Mouse (Mus musculus) hindbrain, postnatal 0 days (tissue): ENCODE measurements at regions not wholly inside any gene's neighbourhood (a gene's known extent, or its start where the extent isn't known, plus 50 kb on each side); places are given as distances from the start of the nearest gene placed in this dataset.

Source experiments
- ATAC-seq: fragments of 200-750 bp; cut with Nextera tagmentation; 2 replicates; pipeline ENCODE4 v1.8.0; 2017; ENCODE audit warnings: mild to moderate bottlenecking, moderate TSS enrichment, moderate library complexity
- DNase-seq: peaks from one replicate; pipeline ENCODE4 v3.0.0-alpha.2; 2015; ENCODE audit warnings: low spot score
- H3K27ac ChIP-seq: fragments of 300-500 bp; sonication (generic); 2 replicates; pipeline ENCODE4 v1.5.1; 2014; ENCODE audit warnings: mild to moderate bottlenecking
- H3K27me3 ChIP-seq: fragments of 300-500 bp; sonication (generic); 2 replicates; pipeline ENCODE4 v1.6.1; 2014; ENCODE audit warnings: low read length, mixed read lengths; ENCODE audit not compliant: insufficient read depth
- H3K36me3 ChIP-seq: fragments of 300-500 bp; sonication (generic); 2 replicates; pipeline ENCODE4 v1.6.1; 2014; ENCODE audit warnings: low read length, mixed read lengths; ENCODE audit not compliant: insufficient read depth
- H3K4me1 ChIP-seq: fragments of 300-500 bp; sonication (generic); 2 replicates; pipeline ENCODE4 v1.6.1; 2014; ENCODE audit warnings: antibody characterized with exemption, low read length, mixed read lengths; ENCODE audit not compliant: insufficient read depth
- H3K4me2 ChIP-seq: fragments of 300-500 bp; sonication (generic); 2 replicates; pipeline ENCODE4 v1.6.1; 2014; ENCODE audit warnings: low read depth, mild to moderate bottlenecking, low read length, moderate library complexity, mixed read lengths
- H3K4me3 ChIP-seq: fragments of 300-500 bp; sonication (generic); 2 replicates; pipeline ENCODE4 v1.5.1; 2014; ENCODE audit warnings: low read length
- H3K9ac ChIP-seq: fragments of 300-500 bp; sonication (generic); replicated peaks from 2 replicates; pipeline ENCODE4 v1.6.1; 2014; ENCODE audit warnings: mild to moderate bottlenecking, low read length, moderate library complexity, mixed read lengths
- H3K9me3 ChIP-seq: fragments of 300-500 bp; sonication (generic); 2 replicates; pipeline ENCODE4 v1.6.1; 2016; ENCODE audit warnings: low read length, mixed read lengths
- CTCF ChIP-seq: IDR thresholded peaks from 2 replicates; pipeline ENCODE4 v1.5.1; 2016; ENCODE audit warnings: antibody characterized with exemption, control low read depth, low read depth
- WGBS: fragments of 180-500 bp; shearing (Covaris S2); extraction: QIAGEN DNeasy Blood & Tissue Kit; methylation state at CpG from one replicate; pipeline ENCODE4 v1.1.7; 2014; 5-methylcytosine and 5-hydroxymethylcytosine counted together

GRCm38 (mm10) chr1:190562865-190563457 lies 348.6 kb downstream of the Rps6kc1 start:
- H3K4me3 ChIP-seq: no peak overlapping the region
- H3K27ac ChIP-seq: no peak overlapping the region
- no peak for ATAC-seq
- no peaks in the 10 kb centered on the region for H3K27me3 ChIP-seq
- H3K4me2 ChIP-seq: no peak overlapping the region
- H3K9me3 ChIP-seq: no peaks in the 10 kb centered on the region
- no peak overlapping the region for H3K9ac ChIP-seq
- 43% methylated on average over 13 of the region's 13 CpGs for WGBS
- TF ChIP-seq CTCF: no peak
- no peak for DNase-seq
- H3K36me3 ChIP-seq: no peaks in the 10 kb centered on the region
- H3K4me1 ChIP-seq: no peaks in the 10 kb centered on the region

GRCm38 (mm10) chr1:190560086-190560485 lies 351.5 kb downstream of the Rps6kc1 start:
- no peaks in the 10 kb centered on the region for H3K36me3 ChIP-seq
- no peak for TF ChIP-seq CTCF
- no peaks in the 10 kb centered on the region for H3K27me3 ChIP-seq
- H3K4me2 ChIP-seq: 0 out of 2 replicates have a peak overlapping the region, but pooled peaks have one; percentile 16
- H3K27ac ChIP-seq: peak overlapping the region; percentile 15; the same call in 1 of the 2 replicates
- H3K9ac ChIP-seq: no peak overlapping the region
- H3K4me1 ChIP-seq: no peaks in the 10 kb centered on the region
- DNase-seq (no peak), ATAC-seq (no peak)
- no peak overlapping the region for H3K4me3 ChIP-seq
- H3K9me3 ChIP-seq: no peaks in the 10 kb centered on the region
- WGBS: 32% methylated on average over 9 of the region's 9 CpGs

GRCm38 (mm10) chr1:190541892-190542291 lies 369.7 kb downstream of the Rps6kc1 start:
- no peaks in the 10 kb centered on the region for H3K4me1 ChIP-seq
- H3K4me2 ChIP-seq: no peak overlapping the region
- no peak overlapping the region for H3K9ac ChIP-seq
- H3K27ac ChIP-seq: no peak overlapping the region
- TF ChIP-seq CTCF: peak; percentile 22; the same call in 1 of the 2 replicates
- no peaks in the 10 kb centered on the region for H3K27me3 ChIP-seq
- WGBS: 72% methylated on average over 2 of the region's 2 CpGs
- no peak for ATAC-seq
- DNase-seq: no peak
- 0 out of 2 replicates have a peak, but pooled peaks cover 2% of the 10 kb centered on the region for H3K9me3 ChIP-seq
- H3K4me3 ChIP-seq: no peak overlapping the region
- H3K36me3 ChIP-seq: no peaks in the 10 kb centered on the region

GRCm38 (mm10) chr1:190532879-190533676 lies 362.6 kb upstream of the Prox1 start:
- no peak overlapping the region for H3K9ac ChIP-seq
- ATAC-seq (no peak), DNase-seq (no peak)
- 31% methylated on average over 10 of the region's 10 CpGs for WGBS
- H3K4me2 ChIP-seq: no peak overlapping the region
- no peak for TF ChIP-seq CTCF
- H3K9me3 ChIP-seq: no peaks in the 10 kb centered on the region
- no peaks in the 10 kb centered on the region for H3K4me1 ChIP-seq
- no peak overlapping the region for H3K4me3 ChIP-seq
- H3K27me3 ChIP-seq: no peaks in the 10 kb centered on the region
- H3K27ac ChIP-seq: no peak overlapping the region
- H3K36me3 ChIP-seq: no peaks in the 10 kb centered on the region

GRCm38 (mm10) chr1:190531224-190531623 lies 360.7 kb upstream of the Prox1 start:
- no peak for DNase-seq
- WGBS: 96% methylated on average over 6 of the region's 6 CpGs
- Histone ChIP-seq H3K4me2 (no peak overlapping the region), H3K27me3 (no peaks in the 10 kb centered on the region), H3K27ac (no peak overlapping the region), H3K9ac (no peak overlapping the region), H3K4me3 (no peak overlapping the region), H3K36me3 (no peaks in the 10 kb centered on the region), H3K4me1 (no peaks in the 10 kb centered on the region), H3K9me3 (no peaks in the 10 kb centered on the region)
- ATAC-seq: no peak
- no peak for TF ChIP-seq CTCF

GRCm38 (mm10) chr1:190530079-190530478 lies 359.6 kb upstream of the Prox1 start:
- TF ChIP-seq CTCF: no peak
- H3K4me1 ChIP-seq: no peaks in the 10 kb centered on the region
- WGBS: 91% methylated on average over 3 of the region's 3 CpGs
- H3K27me3 ChIP-seq: no peaks in the 10 kb centered on the region
- H3K36me3 ChIP-seq: no peaks in the 10 kb centered on the region
- H3K4me3 ChIP-seq: no peak overlapping the region
- ATAC-seq (no peak), DNase-seq (no peak)
- no peaks in the 10 kb centered on the region for H3K9me3 ChIP-seq
- no peak overlapping the region for H3K9ac ChIP-seq
- no peak overlapping the region for H3K4me2 ChIP-seq
- no peak overlapping the region for H3K27ac ChIP-seq

GRCm38 (mm10) chr1:190527545-190528137 lies 357.1 kb upstream of the Prox1 start:
- TF ChIP-seq CTCF: no peak
- ATAC-seq: no peak

More at GRCm38 (mm10) chr1:190527545-190528137, 357.1 kb upstream of the Prox1 start:
- no peak overlapping the region for H3K9ac ChIP-seq
- H3K36me3 ChIP-seq: no peaks in the 10 kb centered on the region
- H3K4me3 ChIP-seq: no peak overlapping the region
- H3K9me3 ChIP-seq: no peaks in the 10 kb centered on the region
- no peak overlapping the region for H3K4me2 ChIP-seq
- H3K4me1 ChIP-seq: no peaks in the 10 kb centered on the region
- no peaks in the 10 kb centered on the region for H3K27me3 ChIP-seq
- WGBS: 72% methylated on average over 7 of the region's 7 CpGs
- peak; percentile 28 for DNase-seq
- no peak overlapping the region for H3K27ac ChIP-seq
